Mouse (Mus musculus) intestine, embryonic 14.5 days (tissue): ENCODE results near the gene Copz2. TPM values are rescaled to one million over a fixed set of nuclear protein-coding genes. Genes with fewer than 3 reads are reported as not detected.
A peak's percentile ranks its signal among the peaks of the same experiment; 100 is the strongest.

Source experiments
- ATAC-seq: fragments of 200-750 bp; cut with Nextera tagmentation; replicated peaks from 2 replicates; pipeline ENCODE4 v1.8.0; 2017; ENCODE audit warnings: low read depth, moderate number of reproducible peaks, moderate TSS enrichment, moderate library complexity; ENCODE audit not compliant: low FRiP score, low TSS enrichment
- DNase-seq: peaks from one replicate; pipeline ENCODE4 v3.0.0-alpha.2; 2018; ENCODE audit warnings: low spot score
- H3K27ac ChIP-seq: fragments of 300-500 bp; sonication (generic); 2 replicates; pipeline ENCODE4 v1.5.1; 2014; ENCODE audit warnings: low read depth, mild to moderate bottlenecking, control low read depth
- H3K27me3 ChIP-seq: fragments of 300-500 bp; sonication (generic); replicated peaks from 2 replicates; pipeline ENCODE4 v1.6.1; 2014; ENCODE audit warnings: low read length, control low read depth; ENCODE audit not compliant: control insufficient read depth, insufficient read depth
- H3K36me3 ChIP-seq: fragments of 300-500 bp; sonication (generic); 2 replicates; pipeline ENCODE4 v1.6.1; 2014; ENCODE audit warnings: low read length, control low read depth; ENCODE audit not compliant: control insufficient read depth, insufficient read depth
- H3K4me1 ChIP-seq: fragments of 300-500 bp; sonication (generic); replicated peaks from 2 replicates; pipeline ENCODE4 v1.6.1; 2014; ENCODE audit warnings: low read length, control low read depth, mixed read lengths; ENCODE audit not compliant: control insufficient read depth, insufficient read depth
- H3K4me2 ChIP-seq: fragments of 300-500 bp; sonication (generic); 2 replicates; pipeline ENCODE4 v1.6.1; 2014; ENCODE audit warnings: low read length
- H3K4me3 ChIP-seq: fragments of 300-500 bp; sonication (generic); 2 replicates; pipeline ENCODE4 v1.5.1; 2014; ENCODE audit warnings: low read depth, low read length, control low read depth, mixed read lengths
- H3K9ac ChIP-seq: fragments of 300-500 bp; sonication (generic); 2 replicates; pipeline ENCODE4 v1.6.1; 2014; ENCODE audit warnings: mild to moderate bottlenecking, low read length
- H3K9me3 ChIP-seq: fragments of 300-500 bp; sonication (generic); 2 replicates; pipeline ENCODE4 v1.6.1; 2016; ENCODE audit warnings: low read length, control low read depth; ENCODE audit not compliant: control insufficient read depth
- WGBS: fragments of 180-500 bp; shearing (Covaris S2); extraction: QIAGEN DNeasy Blood & Tissue Kit; methylation state at CpG from one replicate; pipeline ENCODE4 v1.1.7; 2014; 5-methylcytosine and 5-hydroxymethylcytosine counted together
- polyA plus RNA-seq: library from polyadenylated mRNA; unstranded; fragments of >200 nt; fragmentation: Nextera tagmentation; extraction: Ambion mirVana; gene quantifications from 2 replicates; pipeline ENCODE4 v1.2.1, GENCODE M21; 2014

Copz2 gene
- polyA plus RNA-seq, 1 experiment from 2014 or later: 102 TPM

GRCm38 (mm10) chr11:96893203-96893842, 43.7 kb downstream of the Copz2 start:
- Histone ChIP-seq H3K9ac (no peak overlapping the region), H3K4me1 (no peaks in the 10 kb centered on the region), H3K27ac (no peak overlapping the region), H3K9me3 (no peaks in the 10 kb centered on the region), H3K4me2 (no peak overlapping the region), H3K36me3 (no peaks in the 10 kb centered on the region), H3K4me3 (no peak overlapping the region), H3K27me3 (no peaks in the 10 kb centered on the region)
- ATAC-seq (no peak), DNase-seq (no peak)
- WGBS: 54% methylated on average over 11 of the region's 11 CpGs

GRCm38 (mm10) chr11:96895886-96896285, 46.2 kb downstream of the Copz2 start:
- H3K27ac ChIP-seq: no peak overlapping the region
- no peak overlapping the region for H3K9ac ChIP-seq
- no peaks in the 10 kb centered on the region for H3K9me3 ChIP-seq
- no peak overlapping the region for H3K4me2 ChIP-seq
- 75% methylated on average over 4 of the region's 4 CpGs for WGBS
- no peak overlapping the region for H3K4me3 ChIP-seq
- ATAC-seq (no peak), DNase-seq (no peak)
- H3K4me1 ChIP-seq: no peaks in the 10 kb centered on the region; the same call in 1 of the 2 replicates
- H3K36me3 ChIP-seq: no peaks in the 10 kb centered on the region
- H3K27me3 ChIP-seq: no peaks in the 10 kb centered on the region

- no peak overlapping the region for H3K9ac ChIP-seq
- WGBS: 47% methylated on average over 13 of the region's 13 CpGs
These were observed 50.0 kb downstream of the Copz2 start for GRCm38 (mm10) chr11:96899449-96900306.

GRCm38 (mm10) chr11:96901332-96901731, 51.7 kb downstream of the Copz2 start:
- Histone ChIP-seq H3K4me1 (peaks cover 10% of the 10 kb centered on the region), H3K36me3 (no peaks in the 10 kb centered on the region), H3K4me3 (no peak overlapping the region), H3K9ac (no peak overlapping the region), H3K27me3 (no peaks in the 10 kb centered on the region), H3K9me3 (no peaks in the 10 kb centered on the region), H3K4me2 (no peak overlapping the region), H3K27ac (no peak overlapping the region)
- DNase-seq (no peak), ATAC-seq (no peak)
- WGBS: 41% methylated on average over 9 of the region's 9 CpGs

More at GRCm38 (mm10) chr11:96899449-96900306, 50.0 kb downstream of the Copz2 start:
- ATAC-seq (0 out of 2 replicates have a peak, but pooled peaks have one; percentile 33), DNase-seq (no peak)
- Histone ChIP-seq H3K27me3 (no peaks in the 10 kb centered on the region), H3K4me1 (peaks cover 10% of the 10 kb centered on the region), H3K4me3 (no peak overlapping the region), H3K27ac (no peak overlapping the region), H3K36me3 (no peaks in the 10 kb centered on the region), H3K9me3 (no peaks in the 10 kb centered on the region), H3K4me2 (no peak overlapping the region)

- H3K9ac ChIP-seq: peak overlapping the region; percentile 3; the same call in 1 of the 2 replicates
- H3K4me2 ChIP-seq: no peak overlapping the region
- no peak overlapping the region for H3K4me3 ChIP-seq
- 26% methylated on average over 16 of the region's 16 CpGs for WGBS
- H3K27me3 ChIP-seq: no peaks in the 10 kb centered on the region
- H3K27ac ChIP-seq: 0 out of 2 replicates have a peak overlapping the region, but pooled peaks have one; percentile 22
- peaks cover 10% of the 10 kb centered on the region for H3K4me1 ChIP-seq
- ATAC-seq (no peak), DNase-seq (no peak)
- H3K36me3 ChIP-seq: peaks cover 11% of the 10 kb centered on the region
- H3K9me3 ChIP-seq: no peaks in the 10 kb centered on the region
These were observed 53.3 kb downstream of the Copz2 start for GRCm38 (mm10) chr11:96902639-96903635.

- DNase-seq (no peak), ATAC-seq (no peak)
- H3K4me1 ChIP-seq: peaks cover 10% of the 10 kb centered on the region
- H3K9ac ChIP-seq: no peak overlapping the region; the same call in 1 of the 2 replicates
- no peak overlapping the region for H3K4me2 ChIP-seq
- H3K36me3 ChIP-seq: peaks cover 39% of the 10 kb centered on the region
- no peaks in the 10 kb centered on the region for H3K9me3 ChIP-seq
- no peak overlapping the region for H3K27ac ChIP-seq
- WGBS: 28% methylated on average over 15 of the region's 15 CpGs
- H3K27me3 ChIP-seq: no peaks in the 10 kb centered on the region
- H3K4me3 ChIP-seq: no peak overlapping the region
These were observed 56.9 kb downstream of the Copz2 start for GRCm38 (mm10) chr11:96906431-96907161.

GRCm38 (mm10) chr11:96908594-96908993, 58.9 kb downstream of the Copz2 start:
- H3K27ac ChIP-seq: no peak overlapping the region
- WGBS: 85% methylated on average over 12 of the region's 12 CpGs
- no peak overlapping the region for H3K9ac ChIP-seq
- DNase-seq: no peak
- no peak for ATAC-seq
- H3K4me2 ChIP-seq: no peak overlapping the region
- H3K4me1 ChIP-seq: no peaks in the 10 kb centered on the region; the same call in 1 of the 2 replicates
- no peaks in the 10 kb centered on the region for H3K9me3 ChIP-seq
- no peaks in the 10 kb centered on the region for H3K27me3 ChIP-seq
- H3K4me3 ChIP-seq: no peak overlapping the region
- peaks cover 45% of the 10 kb centered on the region for H3K36me3 ChIP-seq
